10 mouse cellular contexts compared by ENCODE assay signal in genomic region chr9:115847289-115848074, GRCm38 (mm10).
DNase-seq lines count a peak whose midpoint lies in the region; ATAC-seq lines count a peak whose summit lies in the region.
"Had no signal": no experiment of that assay in that cellular context is flagged by ENCODE, and none has a peak within 500 bp of the region (broad histone marks: within the 10 kb centered on the region; RNA-seq: fewer than 3 reads in every experiment).

No protein-coding gene starts in this region.

- DNase-seq in heart, adult 9 months (ENCODE audit: low spot score in 2 of 2) = no peak
- DNase-seq in embryo, embryonic 9.5 days (ENCODE audit: extremely low spot score) = peak; percentile 34
- DNase-seq in adrenal gland, adult (ENCODE audit: inconsistent age in 2 of 2, low spot score in 1 of 2) = no peak
- DNase-seq in ovary, postnatal 10 days (ENCODE audit: low spot score) = no peak
- no peak for DNase-seq in cerebellum, adult 8-10 months
- DNase-seq: layer of hippocampus, postnatal 36 days; thymus, postnatal 4 days had no signal

- H3K9me3 ChIP-seq in heart, embryonic 12.5 days (replicated peaks) = no peaks in the 10 kb centered on the region
- H3K9me3 ChIP-seq in hindbrain, embryonic 16.5 days (ENCODE audit: control insufficient read depth, low read length) = no peaks in the 10 kb centered on the region
- no peaks in the 10 kb centered on the region for H3K9me3 ChIP-seq in midbrain, embryonic 15.5 days

- H3K4me2 ChIP-seq in heart, embryonic 12.5 days = peak overlapping the region; percentile 19
- H3K4me2 ChIP-seq in hindbrain, embryonic 16.5 days (ENCODE audit: low read length) = peak overlapping the region; percentile 52
- peak overlapping the region; percentile 42 for H3K4me2 ChIP-seq in midbrain, embryonic 15.5 days

- no peak overlapping the region for H3K4me3 ChIP-seq in heart, embryonic 12.5 days
- peak overlapping the region; percentile 27 for H3K4me3 ChIP-seq in hindbrain, embryonic 16.5 days (ENCODE audit: low read length)
- peak overlapping the region; percentile 15; the same call in 1 of the 2 replicates for H3K4me3 ChIP-seq in midbrain, embryonic 15.5 days

- no peak for ATAC-seq in heart, embryonic 12.5 days (ENCODE audit: insufficient number of reproducible peaks, low FRiP score)
- peak; percentile 79 for ATAC-seq in hindbrain, embryonic 16.5 days
- ATAC-seq in midbrain, embryonic 15.5 days (replicated peaks) = no peak; the same call in 1 of the 2 replicates

- H3K9ac ChIP-seq in heart, embryonic 12.5 days = no peak overlapping the region
- H3K9ac ChIP-seq in hindbrain, embryonic 16.5 days (ENCODE audit: low read depth, low read length) = peak overlapping the region; percentile 45
- H3K9ac ChIP-seq in midbrain, embryonic 15.5 days = no peak overlapping the region

- H3K27ac ChIP-seq in heart, embryonic 12.5 days (ENCODE audit: poor library complexity, severe bottlenecking) = no peak overlapping the region
- H3K27ac ChIP-seq in hindbrain, embryonic 16.5 days (ENCODE audit: low read depth, low read length) = no peak overlapping the region
- no peak overlapping the region for H3K27ac ChIP-seq in midbrain, embryonic 15.5 days

- 47% methylated on average over 12 of the region's 12 CpGs for WGBS in heart, embryonic 12.5 days
- 50% methylated on average over 12 of the region's 12 CpGs for WGBS in hindbrain, embryonic 16.5 days
- 37% methylated on average over 12 of the region's 12 CpGs for WGBS in midbrain, embryonic 15.5 days

- H3K4me1 ChIP-seq in heart, embryonic 12.5 days (replicated peaks) = 0 out of 2 replicates have a peak, but pooled peaks cover 3% of the 10 kb centered on the region
- H3K4me1 ChIP-seq in hindbrain, embryonic 16.5 days (ENCODE audit: control insufficient read depth, insufficient read depth, low read depth, low read length) = peaks cover 3% of the 10 kb centered on the region; the same call in 1 of the 2 replicates
- peaks cover 7% of the 10 kb centered on the region; the same call in 1 of the 2 replicates for H3K4me1 ChIP-seq in midbrain, embryonic 15.5 days

- no peaks in the 10 kb centered on the region for H3K27me3 ChIP-seq in heart, embryonic 12.5 days (replicated peaks)
- no peaks in the 10 kb centered on the region for H3K27me3 ChIP-seq in hindbrain, embryonic 16.5 days (replicated peaks; ENCODE audit: control insufficient read depth, insufficient read depth, low read length)
- no peaks in the 10 kb centered on the region for H3K27me3 ChIP-seq in midbrain, embryonic 15.5 days (replicated peaks)

- H3K36me3 ChIP-seq in heart, embryonic 12.5 days = no peaks in the 10 kb centered on the region
- H3K36me3 ChIP-seq in hindbrain, embryonic 16.5 days (ENCODE audit: control insufficient read depth, insufficient read depth, low read length) = no peaks in the 10 kb centered on the region
- no peaks in the 10 kb centered on the region for H3K36me3 ChIP-seq in midbrain, embryonic 15.5 days (replicated peaks)
